Mouse (Mus musculus): Measurements from ENCODE around the gene Olfr312. TPM values are rescaled to one million over a fixed set of nuclear protein-coding genes. Genes with fewer than 3 reads are reported as not detected.

Olfr312 gene
- total RNA-seq, 2 experiments from 2014 or later, result not detected

DNA sequence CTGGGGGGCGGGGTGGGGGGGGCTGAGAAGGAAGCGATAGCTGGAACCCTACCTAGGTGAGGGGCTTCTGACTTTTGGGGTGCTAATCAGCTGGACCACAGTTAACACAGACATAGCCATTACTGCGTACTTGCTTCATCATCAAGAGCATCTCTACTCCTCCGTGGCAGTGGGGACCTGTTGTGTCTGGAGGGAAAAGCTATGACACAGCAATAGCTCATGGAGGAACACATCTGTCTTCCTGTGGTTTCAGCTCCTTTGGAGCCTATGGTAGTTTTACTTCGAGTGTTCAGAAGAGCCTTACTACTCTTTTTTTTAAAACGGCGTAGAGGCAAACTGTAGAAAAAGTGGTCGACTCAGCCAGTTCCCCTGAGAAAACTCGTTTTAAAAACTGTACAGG, 18.6 kb downstream of the Olfr312 start:
- intact Hi-C loops (cut with DNase I), result no loop called here
- no peak for DNase-seq

DNA sequence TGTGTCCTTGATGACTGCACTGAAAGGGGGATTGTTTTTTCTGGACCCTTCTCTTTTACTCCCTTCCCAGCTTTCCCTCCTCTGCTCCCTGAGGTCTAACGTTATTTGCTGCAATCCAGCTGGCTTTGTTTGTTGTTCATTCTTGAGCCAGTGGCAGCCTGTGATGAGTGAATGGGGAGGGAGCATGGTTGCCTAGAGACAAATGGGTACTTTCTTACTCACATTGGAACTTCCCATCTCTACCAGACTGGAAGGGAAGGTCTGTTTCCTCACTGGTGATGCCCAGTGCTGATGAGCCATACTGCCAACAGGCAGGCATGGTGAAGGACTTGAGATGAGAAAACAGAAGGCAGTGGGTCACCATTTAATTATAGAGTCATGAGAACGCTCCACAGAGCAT, 20.7 kb downstream of the Olfr312 start:
- no peak for DNase-seq
- intact Hi-C loops (cut with DNase I), result no loop called here

GRCm38 (mm10) chr11:58860744-58861143, 31.7 kb downstream of the Olfr312 start:
- intact Hi-C loops (cut with DNase I), result no loop called here
- DNase-seq, result no peak

- intact Hi-C loops (cut with DNase I), result no loop called here
- DNase-seq, result peak; percentile 53 to 54
These were observed 38.3 kb downstream of the Olfr312 start, which contains the start of gene 2810021J22Rik for GRCm38 (mm10) chr11:58867039-58867953. Gene 2810021J22Rik, plus strand, starts transcription at chr11:58867216.

GRCm38 (mm10) chr11:58867954-58868330, 38.9 kb downstream of the Olfr312 start:
- DNase-seq, result no peak

GRCm38 (mm10) chr11:58870961-58871360, 41.9 kb downstream of the Olfr312 start:
- DNase-seq, result no peak
- intact Hi-C loops (cut with DNase I), result no loop called here

More at GRCm38 (mm10) chr11:58867954-58868330, 38.9 kb downstream of the Olfr312 start:
- intact Hi-C loops (cut with DNase I), result no loop called here

GRCm38 (mm10) chr11:58883756-58884155, 54.7 kb downstream of the Olfr312 start:
- intact Hi-C loops (cut with DNase I), result no loop called here
- no peak for DNase-seq

Other genes starting within 250 kb of the Olfr312 start
- gene Olfr324, start 234.1 kb upstream of the Olfr312 start, total RNA-seq (2021), result not detected
- gene 2210407C18Rik, start 213.2 kb upstream of the Olfr312 start, total RNA-seq (2021), result not detected
- not detected for gene Olfr323, start 198.7 kb upstream of the Olfr312 start, total RNA-seq (2021)
- gene Trim58, start 188.8 kb upstream of the Olfr312 start, total RNA-seq (2021), result not detected
- not detected for gene Olfr322, start 170.5 kb upstream of the Olfr312 start, total RNA-seq (2021)
- not detected for gene Olfr320, start 148.1 kb upstream of the Olfr312 start, total RNA-seq (2021)
- gene Olfr319, start 130.1 kb upstream of the Olfr312 start, total RNA-seq (2021), result not detected
- gene Olfr318, start 105.2 kb upstream of the Olfr312 start, total RNA-seq (2021), result not detected
- gene Olfr317, start 90.0 kb upstream of the Olfr312 start, total RNA-seq (2021), result not detected
- gene Olfr316, start 76.5 kb upstream of the Olfr312 start, total RNA-seq (2021), result not detected
- gene Olfr315, start 56.0 kb upstream of the Olfr312 start, total RNA-seq (2021), result not detected
- gene Olfr314, start 46.3 kb upstream of the Olfr312 start, total RNA-seq (2021), result not detected
- gene Fam183b, start 27.3 kb upstream of the Olfr312 start, total RNA-seq (2021), result not detected
- gene Olfr313, start 14.2 kb upstream of the Olfr312 start, total RNA-seq (2021), result not detected
- gene Olfr311, start 10.0 kb downstream of the Olfr312 start, total RNA-seq (2021), result not detected
- 1 to 10 TPM in 1 of 2 experiments, under 1 TPM in 1; 0.69 to 1.1 TPM for gene Gm12258, start 17.9 kb downstream of the Olfr312 start, total RNA-seq (2021)
- gene 2810021J22Rik, start 38.0 kb downstream of the Olfr312 start, total RNA-seq (2021), result 1 to 10 TPM in 1 of 2 experiments, under 1 TPM in 1; 0.74 to 1.2 TPM
- 1 to 10 TPM; 2.0 to 3.2 TPM for gene Zfp39, start 75.0 kb downstream of the Olfr312 start, total RNA-seq (2021)
- gene Btnl10, start 88.7 kb downstream of the Olfr312 start, total RNA-seq (2021), result not detected
- gene Rnf187, start 109.7 kb downstream of the Olfr312 start, total RNA-seq (2021), result 10 to 100 TPM; 86.9 to 96.5 TPM
- 1 to 10 TPM; 1.1 to 1.5 TPM for gene Hist3h2ba, start 119.7 kb downstream of the Olfr312 start, total RNA-seq (2021)
- gene Hist3h2a, start 125.4 kb downstream of the Olfr312 start, total RNA-seq (2021), result 10 to 100 TPM in 1 of 2 experiments, 1 to 10 TPM in 1; 9.5 to 10.5 TPM
- under 1 TPM; 0.13 to 0.17 TPM for gene Trim17, start 125.4 kb downstream of the Olfr312 start, total RNA-seq (2021)
- 1 to 10 TPM; 5.6 to 7.4 TPM for gene Trim11, start 148.9 kb downstream of the Olfr312 start, total RNA-seq (2021)

Measured in gastrocnemius, postnatal 36 days (tissue).